Mouse (Mus musculus): Measurements from ENCODE around the gene Lrrn1. TPM values are rescaled to one million over a fixed set of nuclear protein-coding genes. Genes with fewer than 3 reads are reported as not detected.

The Lrrn1 gene
- polyA plus RNA-seq, 1 experiment = not detected

GRCm38 (mm10) chr6:107557806-107558205, 28.2 kb downstream of the Lrrn1 start:
- no peak for TF ChIP-seq GATA1 (IDR thresholded peaks at IDR 0.05; ENCODE audit: low read length)

GRCm38 (mm10) chr6:107562255-107562654, 32.7 kb downstream of the Lrrn1 start:
- TF ChIP-seq GATA1 (IDR thresholded peaks at IDR 0.05; ENCODE audit: low read length) = no peak

- TF ChIP-seq GATA1 (IDR thresholded peaks at IDR 0.05; ENCODE audit: low read length) = no peak
Measured at GRCm38 (mm10) chr6:107566944-107567634, 37.5 kb downstream of the Lrrn1 start.

GRCm38 (mm10) chr6:107574561-107574960, 45.0 kb downstream of the Lrrn1 start:
- no peak for TF ChIP-seq GATA1 (IDR thresholded peaks at IDR 0.05; ENCODE audit: low read length)

GRCm38 (mm10) chr6:107575405-107575804, 45.8 kb downstream of the Lrrn1 start:
- no peak for TF ChIP-seq GATA1 (IDR thresholded peaks at IDR 0.05; ENCODE audit: low read length)

GRCm38 (mm10) chr6:107577309-107577708, 47.7 kb downstream of the Lrrn1 start:
- no peak for TF ChIP-seq GATA1 (IDR thresholded peaks at IDR 0.05; ENCODE audit: low read length)

GRCm38 (mm10) chr6:107583759-107584383, 54.3 kb downstream of the Lrrn1 start:
- no peak for TF ChIP-seq GATA1 (IDR thresholded peaks at IDR 0.05; ENCODE audit: low read length)

GRCm38 (mm10) chr6:107605151-107605550, 75.6 kb downstream of the Lrrn1 start:
- TF ChIP-seq GATA1 (IDR thresholded peaks at IDR 0.05; ENCODE audit: low read length) = no peak

GRCm38 (mm10) chr6:107614288-107614687, 84.7 kb downstream of the Lrrn1 start:
- TF ChIP-seq GATA1 (IDR thresholded peaks at IDR 0.05; ENCODE audit: low read length) = no peak
